Mouse (Mus musculus): ENCODE results near the gene Aldh16a1. TPM values are rescaled to one million over a fixed set of nuclear protein-coding genes. Genes with fewer than 3 reads are reported as not detected.
A peak's percentile ranks its signal among the peaks of the same experiment; 100 is the strongest.

The Aldh16a1 gene
- total and polyA plus RNA-seq, 2 experiments from 2014 or later: 19.0 to 30.9 TPM

GRCm38 (mm10) chr7:45190186-45190585 is 35.8 kb upstream of the Aldh16a1 start:
- Histone ChIP-seq H3K4me1 (ENCODE audit: insufficient read depth, low read length) (no peaks in the 10 kb centered on the region), H3K4me2 (ENCODE audit: low read depth, low read length) (no peak overlapping the region), H3K9me3 (ENCODE audit: low read length) (no peaks in the 10 kb centered on the region), H3K27ac (no peak overlapping the region), H3K4me3 (ENCODE audit: low read length) (no peak overlapping the region), H3K36me3 (ENCODE audit: insufficient read depth, low read length) (no peaks in the 10 kb centered on the region), H3K9ac (replicated peaks; ENCODE audit: low read length) (no peak overlapping the region), H3K27me3 (ENCODE audit: insufficient read depth, low read length) (no peaks in the 10 kb centered on the region)
- no peak for TF ChIP-seq CTCF (IDR thresholded peaks at IDR 0.05; ENCODE audit: low read depth)
- DNase-seq (ENCODE audit: low spot score) (no peak), ATAC-seq (no peak)
- 90% methylated on average over 6 of the region's 6 CpGs for WGBS

- TF ChIP-seq CTCF (IDR thresholded peaks at IDR 0.05; ENCODE audit: low read depth): no peak
- Histone ChIP-seq H3K4me3 (ENCODE audit: low read length) (no peak overlapping the region), H3K27ac (no peak overlapping the region), H3K36me3 (ENCODE audit: insufficient read depth, low read length) (no peaks in the 10 kb centered on the region), H3K27me3 (ENCODE audit: insufficient read depth, low read length) (0 out of 2 replicates have a peak, but pooled peaks cover 3% of the 10 kb centered on the region), H3K9ac (replicated peaks; ENCODE audit: low read length) (no peak overlapping the region), H3K9me3 (ENCODE audit: low read length) (no peaks in the 10 kb centered on the region), H3K4me2 (ENCODE audit: low read depth, low read length) (no peak overlapping the region), H3K4me1 (ENCODE audit: insufficient read depth, low read length) (no peaks in the 10 kb centered on the region)
- no peak for ATAC-seq
- 50% methylated on average over 16 of the region's 16 CpGs for WGBS
- no peak for DNase-seq (ENCODE audit: low spot score)
Measured at GRCm38 (mm10) chr7:45189600-45189999, 35.2 kb upstream of the Aldh16a1 start.

- Histone ChIP-seq H3K9ac (replicated peaks; ENCODE audit: low read length) (no peak overlapping the region), H3K9me3 (ENCODE audit: low read length) (no peaks in the 10 kb centered on the region), H3K4me3 (ENCODE audit: low read length) (no peak overlapping the region), H3K36me3 (ENCODE audit: insufficient read depth, low read length) (no peaks in the 10 kb centered on the region), H3K4me1 (ENCODE audit: insufficient read depth, low read length) (no peaks in the 10 kb centered on the region), H3K27me3 (ENCODE audit: insufficient read depth, low read length) (peaks cover 37% of the 10 kb centered on the region), H3K4me2 (ENCODE audit: low read depth, low read length) (no peak overlapping the region), H3K27ac (no peak overlapping the region)
- TF ChIP-seq CTCF (IDR thresholded peaks at IDR 0.05; ENCODE audit: low read depth): no peak
- WGBS: 65% methylated on average over 7 of the region's 7 CpGs
- no peak for ATAC-seq
- DNase-seq (ENCODE audit: low spot score): no peak
Measured at GRCm38 (mm10) chr7:45185921-45186320, 31.5 kb upstream of the Aldh16a1 start.

- Histone ChIP-seq H3K4me3 (ENCODE audit: low read length) (no peak overlapping the region), H3K4me1 (ENCODE audit: insufficient read depth, low read length) (no peaks in the 10 kb centered on the region), H3K9ac (replicated peaks; ENCODE audit: low read length) (no peak overlapping the region), H3K9me3 (ENCODE audit: low read length) (no peaks in the 10 kb centered on the region), H3K27ac (no peak overlapping the region), H3K27me3 (ENCODE audit: insufficient read depth, low read length) (peaks cover 59% of the 10 kb centered on the region), H3K4me2 (ENCODE audit: low read depth, low read length) (no peak overlapping the region), H3K36me3 (ENCODE audit: insufficient read depth, low read length) (no peaks in the 10 kb centered on the region)
- no peak for TF ChIP-seq CTCF (IDR thresholded peaks at IDR 0.05; ENCODE audit: low read depth)
- no peak for ATAC-seq
- 65% methylated on average over 7 of the region's 7 CpGs for WGBS
- DNase-seq (ENCODE audit: low spot score): no peak
Measured at GRCm38 (mm10) chr7:45183672-45184071, 29.3 kb upstream of the Aldh16a1 start.

GRCm38 (mm10) chr7:45182606-45183005 is 28.2 kb upstream of the Aldh16a1 start:
- Histone ChIP-seq H3K4me1 (ENCODE audit: insufficient read depth, low read length) (no peaks in the 10 kb centered on the region), H3K36me3 (ENCODE audit: insufficient read depth, low read length) (no peaks in the 10 kb centered on the region), H3K27me3 (ENCODE audit: insufficient read depth, low read length) (peaks cover 69% of the 10 kb centered on the region), H3K4me3 (ENCODE audit: low read length) (peak overlapping the region; percentile 31), H3K9ac (replicated peaks; ENCODE audit: low read length) (no peak overlapping the region), H3K4me2 (ENCODE audit: low read depth, low read length) (peak overlapping the region; percentile 55), H3K9me3 (ENCODE audit: low read length) (no peaks in the 10 kb centered on the region), H3K27ac (no peak overlapping the region)
- TF ChIP-seq CTCF (IDR thresholded peaks at IDR 0.05; ENCODE audit: low read depth): no peak
- DNase-seq (ENCODE audit: low spot score) (no peak), ATAC-seq (peak; percentile 16)
- 16% methylated on average over 11 of the region's 11 CpGs for WGBS

GRCm38 (mm10) chr7:45182199-45182601 is 27.8 kb upstream of the Aldh16a1 start:
- Histone ChIP-seq H3K36me3 (ENCODE audit: insufficient read depth, low read length) (no peaks in the 10 kb centered on the region), H3K27ac (no peak overlapping the region), H3K4me3 (ENCODE audit: low read length) (peak overlapping the region; percentile 31), H3K9me3 (ENCODE audit: low read length) (no peaks in the 10 kb centered on the region), H3K4me2 (ENCODE audit: low read depth, low read length) (peak overlapping the region; percentile 55), H3K9ac (replicated peaks; ENCODE audit: low read length) (no peak overlapping the region), H3K4me1 (ENCODE audit: insufficient read depth, low read length) (no peaks in the 10 kb centered on the region), H3K27me3 (ENCODE audit: insufficient read depth, low read length) (peaks cover 73% of the 10 kb centered on the region)
- ATAC-seq: peak; percentile 93
- under 1% methylated on average over 34 of the region's 34 CpGs for WGBS
- TF ChIP-seq CTCF (IDR thresholded peaks at IDR 0.05; ENCODE audit: low read depth): no peak
- peak; percentile 90 for DNase-seq (ENCODE audit: low spot score)

- Histone ChIP-seq H3K27ac (no peak overlapping the region), H3K4me1 (ENCODE audit: insufficient read depth, low read length) (no peaks in the 10 kb centered on the region), H3K9me3 (ENCODE audit: low read length) (no peaks in the 10 kb centered on the region), H3K4me2 (ENCODE audit: low read depth, low read length) (peak overlapping the region; percentile 55), H3K4me3 (ENCODE audit: low read length) (peak overlapping the region; percentile 31), H3K9ac (replicated peaks; ENCODE audit: low read length) (no peak overlapping the region), H3K36me3 (ENCODE audit: insufficient read depth, low read length) (no peaks in the 10 kb centered on the region), H3K27me3 (ENCODE audit: insufficient read depth, low read length) (peaks cover 79% of the 10 kb centered on the region)
- TF ChIP-seq CTCF (IDR thresholded peaks at IDR 0.05; ENCODE audit: low read depth): 0 out of 2 replicates have a peak, but pooled peaks have one; percentile 9
- DNase-seq (ENCODE audit: low spot score) (peak; percentile 44), ATAC-seq (no peak)
- 5% methylated on average over 34 of the region's 35 CpGs for WGBS
Measured at GRCm38 (mm10) chr7:45181540-45181939, 27.2 kb upstream of the Aldh16a1 start.

Data from hindbrain, postnatal 0 days (tissue).